Mouse (Mus musculus) cortical plate, adult 2 months (tissue): Measurements from ENCODE around the gene Espl1. TPM values are rescaled to one million over a fixed set of nuclear protein-coding genes. Genes with fewer than 3 reads are reported as not detected.
"Not testable (repeated sequence)": the region's sequence is repeated elsewhere in the genome, so short reads cannot be mapped to it uniquely, and the experiment has no call there.

Experiments used
- H3K27ac ChIP-seq: fragments of 200-500 bp; 2 replicates; pipeline ENCODE4 v1.5.1; 2012; ENCODE audit warnings: low read length, control low read depth, inconsistent platforms; ENCODE audit not compliant: insufficient read depth
- H3K4me1 ChIP-seq: fragments of 200-500 bp; 2 replicates; pipeline ENCODE4 v1.6.1; 2011; ENCODE audit warnings: low read length; ENCODE audit not compliant: control insufficient read depth, insufficient read depth
- H3K4me3 ChIP-seq: fragments of 200-500 bp; 2 replicates; pipeline ENCODE4 v1.5.1; 2011; ENCODE audit warnings: mild to moderate bottlenecking, low read length, control low read depth; ENCODE audit not compliant: insufficient read depth
- CTCF ChIP-seq: fragments of 200-500 bp; IDR thresholded peaks from 2 replicates; pipeline ENCODE4 v1.5.1; 2011; ENCODE audit warnings: mild to moderate bottlenecking, control low read depth, low read length; ENCODE audit not compliant: insufficient read depth; ENCODE audit errors: extremely low read depth
- POLR2A ChIP-seq: fragments of 200-500 bp; IDR thresholded peaks from 2 replicates; pipeline ENCODE4 v1.6.1; 2011; ENCODE audit warnings: mild to moderate bottlenecking, low read length, control low read depth; ENCODE audit not compliant: insufficient read depth; ENCODE audit errors: extremely low read depth
- polyA plus RNA-seq: library from polyadenylated mRNA; depleted of rRNA; stranded (reverse); fragments of >200 nt; gene quantifications from 2 replicates; pipeline ENCODE4 v1.2.3, GENCODE M21; 2012

Espl1 gene
- polyA plus RNA-seq, 1 experiment: 0.52 TPM

GRCm38 (mm10) chr15:102326022-102326576 lies 30.0 kb downstream of the Espl1 start, which contains the start of gene Pfdn5:
TSS of gene Pfdn5 (plus strand) at chr15:102326116.
- H3K4me3 ChIP-seq: peak within 1 kb of the TSS; percentile 97
- 0 out of 2 replicates have a peak, but pooled peaks have one; percentile 6 for TF ChIP-seq CTCF
- TF ChIP-seq POLR2A: peak; percentile 63; the same call in 1 of the 2 replicates
- H3K4me1 ChIP-seq: no peaks in the 10 kb centered on the region; the same call in 1 of the 2 replicates
- peak within 1 kb of the TSS; percentile 56; the same call in 1 of the 2 replicates for H3K27ac ChIP-seq

DNA sequence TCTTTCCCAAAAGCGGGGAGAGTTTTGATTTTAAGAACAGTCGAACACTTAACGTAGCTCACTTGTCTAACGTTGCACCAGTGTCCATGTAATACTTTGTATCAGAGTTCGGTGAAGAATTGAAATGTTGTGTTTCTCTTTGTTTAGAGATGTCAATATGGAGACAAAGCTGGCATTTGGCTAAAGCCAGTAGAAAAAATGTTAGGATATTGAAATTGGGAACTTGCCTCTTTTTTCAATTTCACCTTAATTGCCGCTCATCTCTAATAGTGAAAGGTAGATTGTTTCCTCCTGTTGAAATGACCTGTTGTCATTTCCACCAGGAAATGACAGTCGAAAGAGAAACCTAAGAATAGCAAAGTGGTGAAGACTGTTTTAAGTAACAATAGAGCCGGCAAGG lies 30.8 kb downstream of the Espl1 start:
- H3K4me3 ChIP-seq: peak overlapping the region; percentile 97
- no peak for TF ChIP-seq CTCF
- no peak for TF ChIP-seq POLR2A
- no peaks in the 10 kb centered on the region; the same call in 1 of the 2 replicates for H3K4me1 ChIP-seq
- no peak overlapping the region for H3K27ac ChIP-seq

GRCm38 (mm10) chr15:102331610-102332015 lies 35.5 kb downstream of the Espl1 start, which contains the start of gene Myg1:
TSS of gene Myg1 (plus strand) at chr15:102331709.
- peak; percentile 86 for TF ChIP-seq POLR2A
- no peak for TF ChIP-seq CTCF
- no peak within 1 kb of the TSS for H3K27ac ChIP-seq

DNA sequence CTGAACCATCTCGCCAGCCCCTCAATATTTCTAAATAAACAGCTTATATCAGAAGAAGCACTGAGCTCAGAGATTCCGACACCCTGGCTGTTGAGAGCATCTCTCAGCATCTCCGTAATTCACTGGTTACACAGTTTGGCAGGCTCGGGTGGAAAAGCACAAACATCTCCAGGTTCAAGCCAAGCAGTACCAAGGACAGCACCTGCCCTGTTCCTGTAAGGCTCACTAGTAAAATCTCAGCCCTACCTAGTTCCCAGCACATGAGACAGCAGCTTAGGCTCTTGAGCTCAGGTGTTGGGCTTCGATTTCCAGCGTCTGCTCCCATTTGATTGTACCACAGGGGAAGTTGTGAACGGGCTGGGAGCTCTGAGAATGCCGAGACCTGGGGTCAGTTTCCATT lies 39.2 kb downstream of the Espl1 start:
- Histone ChIP-seq H3K4me3 (no peak overlapping the region), H3K4me1 (peaks cover 2% of the 10 kb centered on the region; the same call in 1 of the 2 replicates), H3K27ac (no peak overlapping the region)
- TF ChIP-seq POLR2A (no peak), CTCF (no peak)

More at GRCm38 (mm10) chr15:102331610-102332015, 35.5 kb downstream of the Espl1 start, which contains the start of gene Myg1:
- Histone ChIP-seq H3K4me1 (peaks cover 2% of the 10 kb centered on the region; the same call in 1 of the 2 replicates), H3K4me3 (peak within 1 kb of the TSS; percentile 76)

GRCm38 (mm10) chr15:102335925-102336324 lies 39.9 kb downstream of the Espl1 start:
- not testable (repeated sequence) for H3K4me3 ChIP-seq, H3K27ac ChIP-seq, H3K4me1 ChIP-seq

- H3K27ac ChIP-seq: no peak overlapping the region
- peaks cover 2% of the 10 kb centered on the region; the same call in 1 of the 2 replicates for H3K4me1 ChIP-seq
- H3K4me3 ChIP-seq: no peak overlapping the region
- TF ChIP-seq CTCF (no peak), POLR2A (no peak)
Measured at GRCm38 (mm10) chr15:102336946-102337345, 40.9 kb downstream of the Espl1 start.

DNA sequence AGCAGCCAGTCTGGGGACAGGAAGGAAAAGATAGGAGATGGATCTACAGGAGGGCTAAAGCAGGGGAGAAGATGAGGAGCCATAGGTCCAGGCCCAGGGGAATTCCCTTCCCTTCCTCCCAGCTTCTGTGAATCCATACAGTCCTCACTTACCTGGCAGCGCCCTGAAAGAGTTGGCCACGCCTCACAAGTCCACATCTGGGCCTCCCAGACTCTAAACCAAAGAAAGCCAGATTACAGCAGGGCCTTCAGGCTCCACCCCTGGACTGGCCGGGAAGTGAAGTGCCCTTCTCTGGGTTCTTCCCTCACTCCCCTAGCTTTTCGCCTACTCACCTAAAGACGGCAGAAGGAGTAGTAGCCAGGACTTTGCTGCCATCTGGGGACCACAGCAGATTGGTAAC lies 43.5 kb downstream of the Espl1 start:
- H3K4me3 ChIP-seq: no peak overlapping the region
- H3K4me1 ChIP-seq: no peaks in the 10 kb centered on the region
- no peak overlapping the region for H3K27ac ChIP-seq
- no peak for TF ChIP-seq CTCF
- TF ChIP-seq POLR2A: no peak

DNA sequence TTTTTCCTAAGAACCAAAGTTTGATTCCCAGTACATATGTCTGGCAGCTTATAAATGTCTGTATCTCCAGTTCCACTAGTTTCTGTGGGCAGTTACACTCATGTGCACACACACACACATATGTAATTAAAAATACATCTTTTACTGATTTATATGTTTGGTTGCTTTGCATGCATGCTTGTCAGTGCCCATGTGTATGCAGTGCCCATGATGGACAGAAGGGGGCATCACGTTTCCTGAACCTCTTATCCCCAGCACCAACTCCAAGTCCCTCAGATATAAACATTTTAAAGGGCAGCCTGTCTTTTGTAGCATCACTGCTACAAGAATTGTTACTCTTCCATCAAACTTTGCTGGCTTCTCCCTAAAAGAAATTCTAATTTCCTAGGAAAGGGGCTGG lies 45.5 kb downstream of the Espl1 start:
- Histone ChIP-seq H3K27ac (no peak overlapping the region), H3K4me3 (no peak overlapping the region), H3K4me1 (no peaks in the 10 kb centered on the region)
- no peak for TF ChIP-seq POLR2A
- peak; percentile 58 for TF ChIP-seq CTCF

DNA sequence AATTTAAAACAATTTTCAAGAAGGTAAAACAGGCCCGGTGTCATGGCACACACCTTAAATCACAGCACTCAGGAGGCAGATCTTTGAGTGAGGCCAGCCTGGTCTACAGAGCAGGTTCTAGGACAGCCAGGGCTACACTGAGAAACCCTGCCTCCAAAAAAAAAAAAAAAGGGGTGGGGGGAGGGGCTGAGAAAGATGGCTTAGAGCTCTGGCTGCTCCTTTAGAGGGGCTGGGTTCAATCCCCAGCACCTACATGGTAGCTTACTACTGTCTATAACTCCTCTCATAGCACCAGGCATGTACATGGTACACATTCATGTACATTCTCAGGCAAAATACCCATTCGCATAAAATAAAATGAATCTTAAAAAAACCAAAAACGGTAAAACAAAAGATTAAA lies 48.4 kb downstream of the Espl1 start:
- H3K4me3 ChIP-seq: no peak overlapping the region
- no peak for TF ChIP-seq CTCF
- no peak for TF ChIP-seq POLR2A

DNA sequence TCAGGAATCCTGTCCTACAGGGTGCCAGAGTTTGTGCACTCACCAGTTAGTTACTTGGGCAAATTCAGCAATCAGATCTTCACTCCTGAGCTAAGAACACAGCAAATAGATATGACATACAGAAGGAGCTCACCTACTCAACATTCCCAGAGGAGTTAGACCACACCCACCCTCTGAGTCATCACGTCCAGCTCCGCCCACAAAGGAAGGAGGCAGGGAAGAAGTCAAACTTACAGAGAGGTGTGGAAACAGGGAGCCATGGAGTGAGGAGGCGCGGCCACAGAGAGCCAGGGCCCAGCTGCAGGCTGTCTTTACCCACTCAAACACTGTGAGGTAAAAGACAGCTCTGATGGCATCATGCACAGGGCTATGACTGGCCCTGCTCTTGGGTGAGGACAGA lies 50.4 kb downstream of the Espl1 start:
- Histone ChIP-seq H3K4me1 (peaks cover 4% of the 10 kb centered on the region; the same call in 1 of the 2 replicates), H3K4me3 (no peak overlapping the region), H3K27ac (no peak overlapping the region)
- TF ChIP-seq POLR2A (no peak), CTCF (no peak)

More for the DNA sequence above, 48.4 kb downstream of the Espl1 start:
- Histone ChIP-seq H3K27ac (no peak overlapping the region), H3K4me1 (no peaks in the 10 kb centered on the region)

GRCm38 (mm10) chr15:102350138-102350941 lies 54.3 kb downstream of the Espl1 start, which contains the start of gene Aaas:
TSS of gene Aaas (minus strand) at chr15:102350771.
- peak; percentile 68; the same call in 1 of the 2 replicates for TF ChIP-seq POLR2A
- peak; percentile 71 for TF ChIP-seq CTCF
- peak within 1 kb of the TSS; percentile 47 for H3K4me3 ChIP-seq
- peaks cover 4% of the 10 kb centered on the region; the same call in 1 of the 2 replicates for H3K4me1 ChIP-seq

More at GRCm38 (mm10) chr15:102350138-102350941, 54.3 kb downstream of the Espl1 start, which contains the start of gene Aaas:
- H3K27ac ChIP-seq: no peak within 1 kb of the TSS
